Mouse (Mus musculus) brain, adult 2 months (tissue): ENCODE measurements around the gene Slc13a4.

Source experiments
- DNase-seq: peaks from one replicate; pipeline ENCODE4 v3.0.0; 2011; ENCODE audit warnings: low read depth, low spot score

Gene Slc13a4

GRCm38 (mm10) chr6:35258922-35259321 lies 49.0 kb downstream of the Slc13a4 start:
- no peak for DNase-seq

GRCm38 (mm10) chr6:35257626-35258190 lies 50.2 kb downstream of the Slc13a4 start:
- DNase-seq, result no peak

- DNase-seq, result peak; percentile 83
Measured at GRCm38 (mm10) chr6:35256691-35257090, 51.2 kb downstream of the Slc13a4 start.

GRCm38 (mm10) chr6:35255017-35255416 lies 52.9 kb downstream of the Slc13a4 start:
- DNase-seq, result no peak

GRCm38 (mm10) chr6:35254136-35254904 lies 53.6 kb downstream of the Slc13a4 start:
- DNase-seq, result no peak

GRCm38 (mm10) chr6:35253474-35253873 lies 54.5 kb downstream of the Slc13a4 start:
- DNase-seq, result no peak

GRCm38 (mm10) chr6:35252477-35253346 lies 55.2 kb downstream of the Slc13a4 start:
- peak; percentile 93 for DNase-seq

- DNase-seq, result no peak
Measured at GRCm38 (mm10) chr6:35251807-35252476, 56.0 kb downstream of the Slc13a4 start.

- peak; percentile 52 for DNase-seq
Measured at GRCm38 (mm10) chr6:35245086-35245485, 62.8 kb downstream of the Slc13a4 start.

- DNase-seq, result no peak
Measured at GRCm38 (mm10) chr6:35243989-35244388, 63.9 kb downstream of the Slc13a4 start.

GRCm38 (mm10) chr6:35243252-35243651 lies 64.7 kb downstream of the Slc13a4 start:
- DNase-seq, result no peak

- no peak for DNase-seq
Measured at GRCm38 (mm10) chr6:35236108-35236785, 71.7 kb downstream of the Slc13a4 start.

GRCm38 (mm10) chr6:35229415-35229814 lies 78.5 kb downstream of the Slc13a4 start:
- DNase-seq, result no peak

GRCm38 (mm10) chr6:35225696-35226095 lies 82.2 kb downstream of the Slc13a4 start:
- DNase-seq, result peak; percentile 29
